Mouse (Mus musculus): Measurements from ENCODE around the gene Cst12. TPM values are rescaled to one million over a fixed set of nuclear protein-coding genes. Genes with fewer than 3 reads are reported as not detected.

The Cst12 gene
- not detected for total RNA-seq (2023)

GRCm38 (mm10) chr2:148789142-148789541 is at the start of gene Cst12:
Gene Cst12, plus strand, starts transcription at chr2:148789361.

GRCm38 (mm10) chr2:148750058-148750457 is 39.1 kb upstream of the Cst12 start, which contains the start of gene Cstl1:
Gene Cstl1, plus strand, starts transcription at chr2:148750358.

GRCm38 (mm10) chr2:148771397-148771796 is 17.8 kb upstream of the Cst12 start, which contains the start of gene Cst11:
Gene Cst11, minus strand, starts transcription at chr2:148771497.

GRCm38 (mm10) chr2:148781709-148782108 is 7.5 kb upstream of the Cst12 start, which contains the start of gene 8030411F24Rik:
Gene 8030411F24Rik, plus strand, starts transcription at chr2:148782009.

GRCm38 (mm10) chr2:148798485-148798884 is 9.3 kb downstream of the Cst12 start, which contains the start of gene Cst8:
Gene Cst8, plus strand, starts transcription at chr2:148798785.

DNA sequence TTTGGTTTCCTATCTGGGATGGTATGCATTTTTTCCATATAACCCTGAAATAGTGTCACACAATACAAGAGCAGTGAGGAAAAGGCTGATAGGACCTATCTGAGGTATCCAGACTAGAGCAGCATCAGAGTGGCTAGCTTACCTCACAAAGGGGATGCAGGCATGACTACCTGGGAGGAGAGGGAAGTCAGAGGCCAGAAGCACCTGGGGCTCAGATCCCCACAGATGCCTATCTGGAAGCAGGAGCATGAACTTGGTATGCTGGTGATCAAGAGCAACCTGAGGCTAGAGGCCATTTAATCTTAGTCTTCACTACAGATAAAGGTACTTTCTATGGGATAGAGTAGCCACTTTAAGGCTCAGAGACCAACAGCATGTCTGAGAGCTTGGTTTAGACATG is 30.7 kb downstream of the Cst12 start, which contains the start of gene Cst13:
Gene Cst13, plus strand, starts transcription at position 173 of the 400 bp plus-strand sequence.

DNA sequence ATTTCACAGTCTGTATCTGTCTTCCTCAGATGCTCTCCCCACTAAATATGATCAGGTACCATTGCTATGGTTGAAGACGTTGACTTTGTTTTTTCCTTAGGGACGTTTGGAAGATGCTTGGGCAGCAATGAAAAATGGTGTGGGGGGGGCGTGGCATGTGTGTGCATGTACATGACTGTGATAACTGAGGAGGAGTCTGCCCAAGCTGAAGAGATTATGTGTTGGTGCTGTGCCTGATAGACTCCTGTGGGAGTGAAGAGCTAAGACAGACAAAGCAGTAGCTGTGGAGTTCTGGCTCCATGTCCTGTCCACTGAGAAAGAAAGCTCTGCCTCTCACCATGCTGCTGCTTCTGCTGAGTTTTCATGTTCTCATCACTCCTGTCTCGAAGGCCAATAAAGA is 45.8 kb downstream of the Cst12 start, which contains the start of gene Cst9:
Gene Cst9, plus strand, starts transcription at position 236 of the 400 bp plus-strand sequence.

Other genes with a start within 250 kb of the Cst12 start
- 10 to 100 TPM; 27.3 to 28.1 TPM for gene Nxt1, start 116.8 kb upstream of the Cst12 start, total RNA-seq (2023)
- gene Gzf1, start 108.3 kb upstream of the Cst12 start, total RNA-seq (2023), result 10 to 100 TPM; 15.2 to 15.5 TPM
- gene Napb, start 56.9 kb upstream of the Cst12 start, total RNA-seq (2023), result 1 to 10 TPM; 1.5 to 2.3 TPM
- gene Cstl1, start 39.0 kb upstream of the Cst12 start, total RNA-seq (2023), result not detected
- gene Cst11, start 17.9 kb upstream of the Cst12 start, total RNA-seq (2023), result not detected
- gene 8030411F24Rik, start 7.4 kb upstream of the Cst12 start, total RNA-seq (2023), result not detected
- not detected for gene Cst8, start 9.4 kb downstream of the Cst12 start, total RNA-seq (2023)
- gene Cst13, start 30.7 kb downstream of the Cst12 start, total RNA-seq (2023), result not detected
- not detected for gene Cst9, start 45.8 kb downstream of the Cst12 start, total RNA-seq (2023)
- not detected for gene 9230104L09Rik, start 75.7 kb downstream of the Cst12 start, total RNA-seq (2023)
- gene Cst3, start 86.3 kb downstream of the Cst12 start, total RNA-seq (2023), result 100 to 1,000 TPM; 600 to 630 TPM
- gene Gm1330, start 213.9 kb downstream of the Cst12 start, total RNA-seq (2023), result not detected
- gene Gm10750, start 227.9 kb downstream of the Cst12 start, total RNA-seq (2023), result not detected